Mouse (Mus musculus) thymus, postnatal 0 days (tissue): ENCODE measurements at regions not wholly inside any gene's neighbourhood (a gene's known extent, or its start where the extent isn't known, plus 50 kb on each side); places are given as distances from the start of the nearest gene placed in this dataset.

Experiments
- DNase-seq: peaks from one replicate; pipeline ENCODE4 v3.0.0-alpha.2; 2015; ENCODE audit warnings: low spot score

DNA sequence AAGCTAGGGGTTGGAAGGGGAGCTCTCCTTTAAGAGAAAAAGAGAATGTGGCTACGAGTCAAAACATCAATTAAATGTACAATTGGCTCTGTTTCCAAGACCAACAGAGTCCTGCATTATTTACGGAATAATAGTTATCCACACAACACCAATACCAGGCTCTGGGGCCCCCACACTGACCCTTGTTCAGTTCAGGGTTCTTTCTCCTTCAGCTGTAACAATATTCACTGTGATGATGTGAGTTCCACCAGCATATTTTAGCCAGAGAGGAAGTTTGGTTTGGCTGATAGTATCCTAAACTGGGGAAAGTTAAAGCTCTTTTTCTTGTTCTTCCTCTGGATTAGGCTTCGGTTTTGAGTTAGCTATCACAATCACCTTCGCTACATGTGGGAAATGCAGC, 167.9 kb upstream of the Ankrd55 start:
- no peak for DNase-seq

DNA sequence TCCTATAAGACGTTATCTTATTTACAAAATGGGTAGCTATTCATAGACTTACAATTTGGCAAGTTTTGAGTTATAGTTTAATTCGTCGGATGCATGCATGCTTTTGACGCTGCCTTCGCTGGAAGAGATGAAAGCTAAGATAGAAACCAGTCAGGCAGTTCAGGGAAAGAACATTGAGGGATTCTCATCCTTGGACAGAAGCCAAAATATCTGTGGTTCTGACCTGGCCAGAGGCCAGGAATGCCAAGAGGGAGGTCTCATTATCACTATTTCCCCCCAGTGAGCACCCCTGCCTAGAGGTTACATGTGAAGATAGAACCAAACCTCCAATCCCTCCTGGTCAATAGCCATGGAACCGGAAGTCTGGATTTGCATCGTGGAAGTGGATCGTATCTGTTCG, 167.1 kb upstream of the Ankrd55 start:
- DNase-seq: no peak

- DNase-seq: no peak
Observed at GRCm38 (mm10) chr13:112122842-112123373, 165.3 kb upstream of the Ankrd55 start.

- DNase-seq: no peak
Observed at GRCm38 (mm10) chr13:112125769-112126469, 162.3 kb upstream of the Ankrd55 start.

DNA sequence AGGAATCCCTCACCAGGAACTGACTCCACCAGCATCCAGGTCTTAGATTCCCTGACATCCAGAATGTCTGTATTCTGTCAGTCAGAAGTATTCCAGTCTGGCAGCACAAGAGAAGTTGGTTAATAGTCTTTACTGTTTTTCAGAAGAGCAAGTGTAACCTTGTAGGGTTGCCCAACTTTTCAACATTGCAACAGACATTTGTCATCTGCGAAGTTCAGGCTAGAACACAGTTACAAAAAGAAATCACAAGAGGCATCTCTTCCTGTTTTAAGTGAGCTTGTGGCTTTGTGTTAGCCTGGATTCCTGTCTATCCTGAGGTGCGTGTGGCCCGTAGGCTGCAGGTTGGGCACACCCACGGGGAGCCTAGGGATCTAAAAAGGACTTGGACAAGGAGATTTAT, 158.0 kb upstream of the Ankrd55 start:
- no peak for DNase-seq

- DNase-seq: no peak
Observed at GRCm38 (mm10) chr13:112130774-112131173, 157.5 kb upstream of the Ankrd55 start.

GRCm38 (mm10) chr13:112131191-112131590, 157.1 kb upstream of the Ankrd55 start:
- DNase-seq: no peak

GRCm38 (mm10) chr13:112133736-112134135, 154.5 kb upstream of the Ankrd55 start:
- no peak for DNase-seq

- DNase-seq: no peak
Observed at GRCm38 (mm10) chr13:112134701-112135100, 153.6 kb upstream of the Ankrd55 start.

- no peak for DNase-seq
Observed at GRCm38 (mm10) chr13:112135777-112136176, 152.5 kb upstream of the Ankrd55 start.

DNA sequence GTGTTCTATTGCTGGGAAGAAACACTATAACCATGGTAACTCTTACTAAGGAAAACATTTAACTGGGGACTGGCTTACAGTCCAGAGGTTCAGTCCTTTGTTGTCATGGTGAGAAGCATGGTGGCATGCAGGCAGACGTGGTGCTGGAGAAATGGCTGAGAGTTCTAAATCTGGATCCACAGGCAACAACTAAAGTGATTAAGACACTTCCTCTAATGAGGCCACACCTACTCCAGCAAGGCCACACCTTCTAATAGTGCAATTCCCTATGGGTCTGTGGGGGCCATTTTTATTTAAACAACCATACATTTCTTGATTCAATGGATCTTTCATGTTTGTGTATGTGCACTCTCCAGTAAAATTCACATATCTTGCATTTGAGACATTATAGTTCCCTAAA, 151.4 kb upstream of the Ankrd55 start:
- DNase-seq: no peak

DNA sequence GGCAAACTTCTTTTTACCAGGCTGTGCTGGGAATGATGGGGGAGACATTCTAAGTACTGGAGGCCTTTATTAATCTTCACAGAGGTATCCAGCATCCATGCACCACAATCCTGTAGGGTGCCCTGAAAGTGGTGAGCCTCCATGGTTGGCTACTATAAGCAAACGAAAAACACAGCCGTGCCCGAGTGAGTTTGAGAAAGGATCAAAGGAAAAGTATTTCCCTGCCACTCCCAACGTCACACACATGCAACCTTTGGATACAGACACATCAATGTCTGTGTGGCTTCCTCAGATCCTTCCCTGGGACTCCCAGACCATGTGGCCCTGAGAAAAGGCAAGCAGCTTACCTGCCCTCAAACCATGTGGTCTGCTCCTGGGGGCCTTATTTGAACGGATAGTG, 147.4 kb upstream of the Ankrd55 start:
- DNase-seq: no peak

GRCm38 (mm10) chr13:112144393-112145348, 143.6 kb upstream of the Ankrd55 start:
- DNase-seq: no peak

DNA sequence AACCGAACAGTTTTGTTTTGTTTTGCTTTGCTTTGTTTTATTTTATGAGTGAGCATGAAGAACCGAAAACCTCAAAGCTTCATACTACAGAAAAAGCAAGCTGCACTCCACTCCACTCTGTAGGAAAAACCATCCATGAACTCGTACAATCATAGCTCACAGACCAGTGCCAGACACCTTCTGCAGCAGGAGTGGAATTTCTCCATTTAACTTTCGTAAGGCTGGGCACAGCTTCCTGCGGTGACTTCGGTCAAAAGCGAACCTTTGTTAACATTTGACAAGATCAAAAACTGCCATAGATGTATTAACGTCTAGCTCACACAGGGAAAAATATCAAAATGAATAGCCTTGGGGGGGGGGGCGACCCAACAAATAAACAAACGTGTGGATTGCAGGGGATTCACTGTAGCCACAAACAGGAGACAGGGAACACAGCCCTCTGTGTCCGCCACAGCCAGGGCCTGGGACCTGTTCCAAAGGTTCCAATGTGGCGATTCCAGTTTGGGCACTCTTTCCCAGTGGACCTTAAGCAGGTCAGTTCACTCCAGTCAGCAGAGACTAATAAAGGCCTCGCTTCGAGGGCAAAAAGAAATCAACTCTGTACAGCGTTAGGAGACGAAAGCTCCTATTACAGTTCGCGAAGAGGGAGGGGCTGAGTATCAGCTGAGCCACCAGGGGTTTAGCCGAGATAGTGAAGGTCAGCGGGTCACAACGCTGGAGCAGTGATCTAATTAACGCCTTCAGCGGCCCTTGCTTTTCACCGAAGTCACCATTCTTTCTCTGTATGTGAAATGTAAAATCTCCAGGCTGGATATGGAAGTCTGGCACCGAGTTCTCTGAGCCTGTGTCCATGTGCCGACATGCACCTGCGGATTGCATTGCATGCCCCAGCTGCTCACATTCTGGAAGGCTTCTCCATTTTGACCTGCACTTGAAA, 135.4 kb upstream of the Ankrd55 start:
- DNase-seq: no peak

GRCm38 (mm10) chr13:112153681-112154127, 134.5 kb upstream of the Ankrd55 start:
- no peak for DNase-seq

- DNase-seq: no peak
Observed at GRCm38 (mm10) chr13:112159430-112160172, 128.7 kb upstream of the Ankrd55 start.

DNA sequence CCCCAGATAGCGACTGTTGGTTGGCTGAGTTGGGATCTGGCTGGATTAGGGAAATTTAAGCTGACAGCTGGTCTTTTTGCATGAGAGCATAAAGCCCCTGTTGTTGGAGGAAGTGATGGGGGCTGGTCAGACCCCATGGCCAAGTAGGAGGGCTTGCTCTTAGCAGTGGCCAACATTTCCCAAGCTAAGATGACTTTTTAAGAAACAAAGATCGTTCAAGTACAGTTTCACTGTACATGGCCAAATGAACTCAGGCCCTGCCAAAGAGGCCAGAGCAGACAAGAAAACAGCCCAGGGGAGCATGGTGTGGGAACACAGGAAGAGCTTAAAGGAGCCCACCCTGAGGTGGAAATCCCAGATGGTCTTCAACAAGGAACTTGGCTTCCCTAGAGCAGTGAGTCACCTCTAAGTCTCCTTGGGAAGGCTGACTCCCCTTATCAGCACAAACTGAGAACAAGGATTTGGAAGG, 128.0 kb upstream of the Ankrd55 start:
- DNase-seq: no peak

DNA sequence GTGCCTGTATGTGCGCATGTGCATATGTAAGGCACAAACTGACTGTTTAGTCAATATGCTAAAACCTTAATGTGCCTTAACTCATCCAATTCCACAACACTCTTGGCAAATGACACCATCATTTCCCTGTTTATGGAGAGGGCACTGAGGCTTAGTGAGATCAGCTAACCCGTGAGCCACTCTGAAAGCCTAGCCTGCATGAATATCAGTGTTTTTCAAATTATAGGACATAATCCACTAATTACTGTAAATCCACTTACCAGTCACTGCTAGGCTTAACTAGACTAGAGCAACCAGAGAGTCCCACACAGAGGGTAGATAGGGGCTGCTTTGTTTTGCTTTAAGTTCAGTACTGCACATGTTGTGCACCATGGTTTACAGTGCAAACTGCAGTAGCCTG, 127.5 kb upstream of the Ankrd55 start:
- no peak for DNase-seq

DNA sequence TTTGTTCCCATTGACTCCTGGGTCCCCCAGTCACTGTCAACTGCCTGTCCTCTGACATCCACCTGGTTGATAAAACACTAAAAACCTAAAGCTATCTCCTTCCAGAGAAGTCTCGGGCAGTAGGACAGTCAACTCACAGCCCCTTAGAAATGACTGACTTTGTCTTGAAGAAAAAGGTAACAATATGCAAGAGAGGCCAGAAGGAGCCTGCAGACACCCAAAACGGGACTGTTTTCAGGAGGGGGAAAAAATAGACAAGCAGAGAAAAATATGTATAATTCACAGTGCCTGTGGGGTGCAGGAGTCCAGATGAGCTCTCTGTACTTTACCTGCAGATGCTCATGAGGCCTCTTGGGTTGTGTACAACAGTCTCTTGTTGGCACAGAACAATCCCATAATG, 126.4 kb upstream of the Ankrd55 start:
- DNase-seq: no peak

DNA sequence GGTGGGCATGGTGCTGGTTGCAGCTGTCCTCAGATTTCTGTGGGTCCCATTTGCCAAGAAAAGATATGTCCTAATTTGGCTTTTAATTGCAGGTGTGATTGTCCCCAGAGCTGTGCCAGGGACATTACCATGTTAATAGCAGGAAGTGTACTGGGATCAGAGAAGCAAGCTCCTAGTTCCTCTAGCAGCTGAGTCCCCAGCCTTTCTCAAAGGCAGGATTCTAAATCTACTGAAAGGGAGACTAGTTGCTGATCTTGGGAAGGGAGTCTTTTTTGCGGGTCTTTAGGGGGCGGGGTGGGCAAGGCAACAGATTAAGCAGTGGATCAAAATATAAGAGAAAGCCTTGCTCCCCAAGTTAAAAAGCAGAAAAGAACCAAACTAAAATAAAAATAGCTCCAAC, 122.3 kb upstream of the Ankrd55 start:
- no peak for DNase-seq
